Mouse (Mus musculus) stomach, postnatal 0 days (tissue): Measurements from ENCODE around the gene Col18a1. TPM values are rescaled to one million over a fixed set of nuclear protein-coding genes. Genes with fewer than 3 reads are reported as not detected.

Experiments used
- ATAC-seq: fragments of 200-750 bp; cut with Nextera tagmentation; 2 replicates; pipeline ENCODE4 v1.8.0; 2017; ENCODE audit not compliant: low FRiP score, low TSS enrichment
- DNase-seq: peaks from one replicate; pipeline ENCODE4 v3.0.0-alpha.2; 2016; ENCODE audit warnings: low spot score
- H3K27ac ChIP-seq: fragments of 300-500 bp; sonication (generic); replicated peaks from 2 replicates; pipeline ENCODE4 v1.5.1; 2014; ENCODE audit warnings: mild to moderate bottlenecking, control low read depth
- H3K27me3 ChIP-seq: fragments of 300-500 bp; sonication (generic); 2 replicates; pipeline ENCODE4 v1.6.1; 2014; ENCODE audit warnings: low read length; ENCODE audit not compliant: control insufficient read depth, insufficient read depth
- H3K36me3 ChIP-seq: fragments of 300-500 bp; sonication (generic); 2 replicates; pipeline ENCODE4 v1.6.1; 2014; ENCODE audit warnings: low read length, mixed read lengths; ENCODE audit not compliant: control insufficient read depth, insufficient read depth
- H3K4me1 ChIP-seq: fragments of 300-500 bp; sonication (generic); replicated peaks from 2 replicates; pipeline ENCODE4 v1.6.1; 2014; ENCODE audit warnings: antibody characterized with exemption; ENCODE audit not compliant: control insufficient read depth, insufficient read depth
- H3K4me2 ChIP-seq: fragments of 300-500 bp; sonication (generic); replicated peaks from 2 replicates; pipeline ENCODE4 v1.6.1; 2014; ENCODE audit warnings: low read depth, mild to moderate bottlenecking, control low read depth, moderate library complexity
- H3K4me3 ChIP-seq: fragments of 300-500 bp; sonication (generic); 2 replicates; pipeline ENCODE4 v1.5.1; 2014; ENCODE audit warnings: low read depth, low read length, control low read depth
- H3K9ac ChIP-seq: fragments of 300-500 bp; sonication (generic); 2 replicates; pipeline ENCODE4 v1.6.1; 2014; ENCODE audit warnings: mild to moderate bottlenecking, low read length, control low read depth, mixed read lengths
- H3K9me3 ChIP-seq: fragments of 300-500 bp; sonication (generic); 2 replicates; pipeline ENCODE4 v1.6.1; 2016; ENCODE audit warnings: low read length; ENCODE audit not compliant: control insufficient read depth
- CTCF ChIP-seq: IDR thresholded peaks from 2 replicates; pipeline ENCODE4 v1.5.1; 2016; ENCODE audit warnings: antibody characterized with exemption, low read depth, mild to moderate bottlenecking, moderate library complexity
- EP300 ChIP-seq: optimal IDR thresholded peaks from 2 replicates; pipeline ENCODE3; 2016; ENCODE audit warnings: antibody characterized with exemption
- WGBS: fragments of 180-500 bp; shearing (Covaris S2); extraction: QIAGEN DNeasy Blood & Tissue Kit; methylation state at CpG from one replicate; pipeline ENCODE4 v1.1.7; 2014; 5-methylcytosine and 5-hydroxymethylcytosine counted together
- polyA plus RNA-seq: library from polyadenylated mRNA; unstranded; fragments of >200 nt; fragmentation: Nextera tagmentation; extraction: Ambion mirVana; gene quantifications from 2 replicates; pipeline ENCODE4 v1.2.1, GENCODE M21; 2015

Gene Col18a1
- polyA plus RNA-seq, 1 experiment from 2014 or later = 26.3 TPM

- ATAC-seq = peak; percentile 41
- peak overlapping the region; percentile 61 for H3K9ac ChIP-seq
- H3K4me2 ChIP-seq = peak overlapping the region; percentile 95
- peaks cover 3% of the 10 kb centered on the region; the same call in 1 of the 2 replicates for H3K36me3 ChIP-seq
- peak; percentile 81 for DNase-seq
- H3K4me1 ChIP-seq = 0 out of 2 replicates have a peak, but pooled peaks cover 4% of the 10 kb centered on the region
- under 1% methylated on average over 30 of the region's 30 CpGs for WGBS
- H3K27ac ChIP-seq = peak overlapping the region; percentile 30; the same call in 1 of the 2 replicates
- H3K9me3 ChIP-seq = no peaks in the 10 kb centered on the region
- H3K4me3 ChIP-seq = peak overlapping the region; percentile 61
- H3K27me3 ChIP-seq = no peaks in the 10 kb centered on the region
- no peak for TF ChIP-seq EP300
- no peak for TF ChIP-seq CTCF
These were observed 132.9 kb downstream of the Col18a1 start for GRCm38 (mm10) chr10:77033323-77034025.

GRCm38 (mm10) chr10:77032591-77033322 is 133.6 kb downstream of the Col18a1 start:
- ATAC-seq (peak; percentile 93), DNase-seq (peak; percentile 96)
- Histone ChIP-seq H3K4me1 (0 out of 2 replicates have a peak, but pooled peaks cover 4% of the 10 kb centered on the region), H3K9me3 (no peaks in the 10 kb centered on the region), H3K27me3 (no peaks in the 10 kb centered on the region), H3K27ac (peak overlapping the region; percentile 45; the same call in 1 of the 2 replicates), H3K9ac (peak overlapping the region; percentile 73), H3K36me3 (peaks cover 3% of the 10 kb centered on the region; the same call in 1 of the 2 replicates), H3K4me3 (peak overlapping the region; percentile 61), H3K4me2 (peak overlapping the region; percentile 95)
- under 1% methylated on average over 49 of the region's 49 CpGs for WGBS
- TF ChIP-seq EP300 (no peak), CTCF (peak; percentile 54)

- H3K4me3 ChIP-seq = peak within 1 kb of the TSS; percentile 61
- 0 out of 2 replicates have a peak, but pooled peaks cover 4% of the 10 kb centered on the region for H3K4me1 ChIP-seq
- no peaks in the 10 kb centered on the region for H3K27me3 ChIP-seq
- no peaks in the 10 kb centered on the region; the same call in 1 of the 2 replicates for H3K36me3 ChIP-seq
- ATAC-seq (no peak), DNase-seq (no peak)
- WGBS = 58% methylated on average over 13 of the region's 13 CpGs
- H3K9ac ChIP-seq = peak within 1 kb of the TSS; percentile 73
- peak within 1 kb of the TSS; percentile 45; the same call in 1 of the 2 replicates for H3K27ac ChIP-seq
- H3K4me2 ChIP-seq = peak within 1 kb of the TSS; percentile 95
- H3K9me3 ChIP-seq = no peaks in the 10 kb centered on the region
- no peak for TF ChIP-seq CTCF
- TF ChIP-seq EP300 = no peak
These were observed 134.5 kb downstream of the Col18a1 start, which contains the start of gene Slc19a1 for GRCm38 (mm10) chr10:77031768-77032375. TSS of gene Slc19a1 (plus strand) at chr10:77032241.

- no peak overlapping the region for H3K9ac ChIP-seq
These were observed 135.7 kb downstream of the Col18a1 start for GRCm38 (mm10) chr10:77030666-77031065.

GRCm38 (mm10) chr10:77029761-77030160 is 136.6 kb downstream of the Col18a1 start:
- DNase-seq = no peak
- H3K27ac ChIP-seq = no peak overlapping the region
- WGBS = 84% methylated on average over 4 of the region's 4 CpGs
- no peak for TF ChIP-seq EP300
- no peaks in the 10 kb centered on the region for H3K36me3 ChIP-seq
- no peak overlapping the region for H3K9ac ChIP-seq
- H3K4me3 ChIP-seq = no peak overlapping the region
- no peak overlapping the region for H3K4me2 ChIP-seq
- no peak for ATAC-seq
- H3K27me3 ChIP-seq = no peaks in the 10 kb centered on the region
- H3K4me1 ChIP-seq = 0 out of 2 replicates have a peak, but pooled peaks cover 4% of the 10 kb centered on the region
- no peaks in the 10 kb centered on the region for H3K9me3 ChIP-seq

More at GRCm38 (mm10) chr10:77030666-77031065, 135.7 kb downstream of the Col18a1 start:
- Histone ChIP-seq H3K4me1 (0 out of 2 replicates have a peak, but pooled peaks cover 4% of the 10 kb centered on the region), H3K9me3 (no peaks in the 10 kb centered on the region), H3K27me3 (no peaks in the 10 kb centered on the region), H3K27ac (no peak overlapping the region), H3K4me3 (no peak overlapping the region), H3K4me2 (no peak overlapping the region), H3K36me3 (no peaks in the 10 kb centered on the region)
- 86% methylated on average over 5 of the region's 5 CpGs for WGBS
- no peak for ATAC-seq
- no peak for DNase-seq
- TF ChIP-seq CTCF = no peak
- no peak for TF ChIP-seq EP300
